Mouse (Mus musculus) right cerebral cortex, postnatal 25 days (tissue): ENCODE data around the gene Stox2.
"Not testable (repeated sequence)": the region's sequence is repeated elsewhere in the genome, so short reads cannot be mapped to it uniquely, and the experiment has no call there.

Experiments
- DNase-seq: peaks from one replicate; pipeline ENCODE4 v3.0.0; 2022

Stox2 gene

DNA sequence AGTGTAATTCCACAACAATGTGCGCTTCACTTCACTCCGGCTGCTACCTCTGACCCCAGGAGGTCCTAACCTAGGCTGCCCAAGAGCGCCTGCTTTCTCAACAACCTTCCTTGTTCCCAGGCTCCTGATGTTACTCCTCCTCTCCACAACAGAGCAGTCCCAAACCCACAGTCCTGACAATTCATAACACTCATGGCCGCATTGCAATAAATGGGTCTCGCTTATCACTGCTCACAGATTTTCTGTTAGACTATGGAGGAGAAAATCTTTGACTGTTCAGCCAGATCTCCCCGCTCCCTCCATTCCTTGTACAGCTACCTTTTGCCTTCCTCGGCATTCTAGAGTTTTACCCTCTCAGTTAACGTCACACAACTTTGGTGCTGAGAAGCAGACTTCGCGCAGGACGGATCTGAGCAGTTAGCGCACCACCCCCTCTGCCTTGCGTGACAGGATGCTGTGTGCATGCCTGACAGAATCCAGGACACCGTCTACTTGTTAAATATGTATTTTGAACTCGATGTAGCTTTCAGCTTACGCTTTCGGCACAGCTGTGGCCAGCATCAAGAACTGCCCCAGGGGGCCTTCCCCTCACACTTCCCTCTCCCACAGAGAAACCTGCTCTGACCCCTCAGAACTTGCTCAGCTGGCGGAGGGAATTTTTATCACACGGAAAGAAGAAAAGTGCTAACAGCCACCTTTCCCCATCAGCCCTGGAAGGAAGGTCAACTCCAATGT lies at the start of gene Stox2:
Gene Stox2, minus strand, starts transcription at position 51 of the 735 bp plus-strand sequence.
- DNase-seq: no peak

DNA sequence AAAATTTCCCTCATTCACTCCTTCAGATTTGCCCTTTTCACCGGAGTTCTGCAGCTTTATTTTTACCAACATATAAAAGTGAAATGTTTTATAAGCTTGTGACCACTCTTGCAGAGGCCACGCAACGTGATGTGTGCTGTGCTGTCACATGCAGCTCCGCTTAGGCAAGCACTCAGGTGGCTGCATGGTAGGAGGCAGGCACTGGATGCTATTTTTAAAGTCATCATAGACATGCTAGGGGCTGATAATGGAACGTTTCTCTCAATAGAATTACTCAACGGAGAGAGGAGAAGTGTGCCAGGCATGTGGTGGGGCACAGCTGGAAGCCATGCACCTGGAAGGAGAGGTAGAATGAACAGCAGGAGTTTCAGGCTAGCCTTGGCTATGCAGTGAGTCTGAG lies 49.3 kb upstream of the Stox2 start:
- DNase-seq: no peak

GRCm38 (mm10) chr8:47494602-47495153 lies 48.5 kb upstream of the Stox2 start:
- no peak for DNase-seq

- DNase-seq: no peak
These were observed 46.9 kb upstream of the Stox2 start for GRCm38 (mm10) chr8:47493106-47493505.

GRCm38 (mm10) chr8:47487231-47487630 lies 41.1 kb upstream of the Stox2 start:
- DNase-seq: no peak

GRCm38 (mm10) chr8:47482354-47483071 lies 36.4 kb upstream of the Stox2 start:
- DNase-seq: no peak

GRCm38 (mm10) chr8:47480039-47480438 lies 33.9 kb upstream of the Stox2 start:
- DNase-seq: no peak

DNA sequence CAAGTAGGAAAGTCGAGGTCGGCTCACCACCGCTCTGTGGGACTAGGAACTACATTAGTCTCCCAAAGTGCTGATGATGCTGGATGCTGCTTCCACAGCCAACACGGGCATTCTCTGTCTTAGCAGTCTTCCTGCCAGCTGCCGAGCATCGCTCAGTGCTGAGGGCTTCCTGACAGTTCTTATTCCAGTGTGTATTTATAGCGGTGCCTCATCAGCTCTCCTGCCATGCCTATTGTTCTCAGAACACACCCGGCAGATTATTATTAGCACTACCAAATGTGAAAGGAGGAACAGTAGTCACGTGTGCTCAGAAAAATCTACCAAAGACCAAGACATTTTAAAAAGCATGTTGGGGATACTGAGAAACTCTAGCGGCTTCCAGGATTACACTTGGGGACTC lies 15.5 kb upstream of the Stox2 start:
- DNase-seq: peak; percentile 21

DNA sequence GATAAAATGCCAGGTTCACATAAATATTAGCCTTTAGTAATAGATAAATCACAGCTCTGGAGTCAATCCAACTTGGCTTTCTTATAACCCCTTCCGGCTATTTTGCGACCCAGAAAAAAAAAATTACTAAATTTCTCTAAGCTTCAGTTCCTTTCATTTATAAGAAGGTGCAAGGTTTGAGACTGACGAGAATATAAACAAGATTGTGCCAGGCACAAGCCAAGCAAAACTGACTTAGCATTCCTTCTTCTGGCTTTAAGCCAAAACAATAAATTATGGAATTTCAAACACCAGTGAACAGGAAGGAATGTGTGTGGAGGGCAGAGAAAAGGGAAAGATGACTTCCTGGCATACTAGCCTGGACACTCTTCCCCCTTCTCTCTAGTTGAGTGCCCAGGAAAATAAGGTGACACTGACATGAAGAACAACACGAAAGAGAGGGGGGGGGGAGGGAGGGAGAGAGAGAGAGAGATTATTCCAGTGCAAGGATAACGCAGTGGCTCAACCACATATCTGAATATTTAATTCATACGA lies 13.1 kb upstream of the Stox2 start:
- no peak for DNase-seq

GRCm38 (mm10) chr8:47458591-47458990 lies 12.4 kb upstream of the Stox2 start:
- DNase-seq: no peak

DNA sequence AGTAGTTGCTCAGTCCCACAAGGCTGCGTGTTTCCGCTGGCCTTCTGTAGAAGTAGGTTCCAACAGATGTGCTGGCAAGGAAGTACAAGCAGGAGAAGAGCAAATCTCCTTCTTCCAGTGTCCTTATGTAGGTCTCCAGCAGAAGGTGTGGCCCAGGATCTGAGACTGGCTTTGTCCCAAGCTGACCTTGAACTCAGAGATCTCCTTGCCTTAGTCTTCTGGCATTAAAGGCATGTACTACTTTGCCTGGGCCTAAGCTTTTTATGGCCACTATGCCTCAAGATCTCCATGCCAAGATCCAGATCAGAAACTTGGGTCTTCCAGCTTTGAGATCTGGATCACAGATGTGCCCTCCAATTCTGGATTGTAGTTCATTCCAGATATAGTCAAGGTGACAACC lies 3.0 kb upstream of the Stox2 start:
- not testable (repeated sequence) for DNase-seq

GRCm38 (mm10) chr8:47439271-47439670 lies 6.9 kb downstream of the Stox2 start:
- DNase-seq: no peak

- DNase-seq: no peak
These were observed 8.2 kb downstream of the Stox2 start for GRCm38 (mm10) chr8:47437976-47438375.

DNA sequence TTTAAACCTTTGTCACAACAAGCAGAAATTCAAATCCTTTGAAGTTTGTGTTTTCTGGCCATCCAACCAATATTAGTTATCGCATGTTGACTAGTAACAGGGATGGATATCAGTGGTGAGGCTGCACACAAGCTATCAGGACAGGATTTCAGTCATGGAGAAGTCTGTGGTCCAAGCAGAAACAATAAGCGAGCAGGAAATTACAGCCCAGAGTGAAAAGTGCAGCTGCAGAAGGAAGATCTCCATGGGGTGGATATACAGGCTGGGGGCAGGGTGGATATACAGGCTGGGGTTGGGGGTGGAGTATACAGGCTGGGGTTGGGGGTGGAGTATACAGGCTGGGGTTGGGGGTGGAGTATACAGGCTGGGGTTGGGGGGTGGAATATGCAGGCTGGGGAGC lies 10.3 kb downstream of the Stox2 start:
- DNase-seq: no peak

DNA sequence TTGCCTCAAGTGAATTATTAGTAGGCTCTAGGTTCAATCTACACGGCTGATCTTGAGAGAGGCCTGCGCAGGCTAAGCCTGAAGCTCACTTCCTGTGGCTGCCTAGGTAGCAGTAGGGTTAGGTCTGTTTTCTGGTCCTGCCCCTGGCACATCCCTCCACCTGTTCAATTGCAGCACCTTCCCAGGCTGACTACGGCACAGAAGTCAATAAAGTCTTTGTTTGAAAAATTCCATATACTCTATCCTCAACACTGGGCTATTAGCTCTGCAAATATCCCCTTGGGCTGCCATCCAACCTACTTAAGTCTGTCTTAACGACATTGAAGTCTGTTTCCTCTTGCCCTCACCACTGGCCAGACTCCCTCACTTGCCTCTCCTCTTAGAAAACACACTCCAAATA lies 10.8 kb downstream of the Stox2 start:
- DNase-seq: no peak

- DNase-seq: peak; percentile 12
These were observed 14.9 kb downstream of the Stox2 start for GRCm38 (mm10) chr8:47431263-47431662.

DNA sequence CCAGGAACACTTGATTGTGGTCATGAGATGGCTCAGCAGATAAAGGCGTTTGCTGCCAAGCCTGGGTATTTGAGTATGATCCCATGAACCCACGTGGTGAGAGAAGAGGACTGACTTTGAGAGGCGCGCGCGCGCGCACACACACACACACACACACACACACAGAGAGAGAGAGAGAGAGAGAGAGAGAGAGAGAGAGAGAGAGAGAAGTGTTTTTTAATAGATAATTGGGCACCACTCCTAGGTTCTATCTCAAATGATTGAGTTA lies 32.0 kb downstream of the Stox2 start:
- DNase-seq: not testable (repeated sequence)

GRCm38 (mm10) chr8:47413524-47414257 lies 32.5 kb downstream of the Stox2 start:
- DNase-seq: peak; percentile 51

DNA sequence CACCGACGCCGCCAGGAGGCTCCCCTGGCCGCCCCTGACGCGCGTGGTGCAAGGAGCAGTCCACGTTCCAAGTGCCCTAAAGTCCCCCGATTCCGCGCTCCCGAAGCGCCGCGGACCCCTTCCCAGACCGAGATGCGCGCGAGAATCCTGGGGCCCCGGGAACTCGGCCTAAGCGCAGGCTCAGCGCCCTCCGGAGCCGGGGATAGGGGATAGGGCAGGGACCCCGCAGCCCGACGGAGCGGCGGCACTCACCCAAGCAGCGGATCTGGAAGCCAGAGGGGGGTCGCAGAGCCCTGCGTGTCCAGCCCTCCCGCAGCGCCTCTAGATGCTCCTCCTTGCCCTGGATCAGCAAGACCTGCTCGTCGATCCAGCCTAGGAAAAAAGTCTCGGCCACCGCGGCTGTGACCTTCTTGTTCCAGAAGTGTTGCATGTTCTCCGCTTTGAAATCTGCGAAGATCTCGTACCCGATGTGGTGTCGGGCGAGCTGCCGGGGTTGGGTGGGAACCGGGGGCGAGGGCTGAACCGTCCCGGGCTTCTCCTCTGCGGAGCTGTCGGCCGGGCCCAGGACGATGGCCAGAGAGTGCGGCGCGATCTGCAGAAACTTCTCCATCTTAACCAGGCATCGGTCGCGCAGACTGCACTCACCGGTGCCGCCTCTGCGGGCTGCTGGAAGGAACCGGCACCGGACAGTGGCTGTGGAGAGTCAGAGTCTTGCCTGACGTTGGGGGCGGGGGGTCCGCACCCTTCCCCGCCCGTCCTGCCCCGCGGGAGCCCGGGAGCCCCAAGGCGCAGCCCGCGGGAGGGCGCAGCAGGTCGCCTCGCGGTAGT lies 33.3 kb downstream of the Stox2 start:
- peak; percentile 11 for DNase-seq

DNA sequence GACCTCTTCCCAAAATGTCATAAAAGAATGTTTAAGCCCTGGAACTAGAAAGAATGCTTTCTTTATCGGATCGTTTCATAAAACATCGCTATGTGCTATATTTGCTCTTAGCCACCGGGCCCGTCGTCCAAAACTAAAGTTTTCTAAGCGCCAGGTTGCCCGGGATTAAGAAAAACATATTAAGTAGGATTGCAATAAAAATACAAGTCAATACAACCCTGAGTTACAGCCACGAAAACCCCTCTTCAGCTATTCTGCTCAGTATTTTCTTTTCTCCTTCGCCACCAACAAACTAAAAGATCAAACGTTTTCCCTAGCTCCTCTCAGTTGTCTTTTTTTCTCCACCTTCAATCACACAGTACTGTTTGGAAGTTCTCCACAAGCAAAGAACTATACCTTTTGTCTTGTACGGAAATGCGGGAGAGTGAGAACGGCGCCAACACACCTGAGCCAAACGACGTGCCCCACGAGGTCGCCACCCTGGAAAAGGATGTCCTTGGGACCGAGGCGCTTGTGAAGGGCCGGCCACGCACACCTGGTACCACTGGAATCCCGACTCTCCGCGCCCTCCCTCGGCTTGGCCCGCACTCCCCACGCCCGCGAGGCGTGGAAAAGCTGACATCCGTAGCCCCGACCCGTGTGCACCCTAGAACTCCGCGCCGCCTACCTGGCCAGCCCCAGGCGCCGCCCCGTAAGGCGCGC lies 34.0 kb downstream of the Stox2 start:
- no peak for DNase-seq

- DNase-seq: no peak
These were observed 34.8 kb downstream of the Stox2 start for GRCm38 (mm10) chr8:47411321-47411720.

DNA sequence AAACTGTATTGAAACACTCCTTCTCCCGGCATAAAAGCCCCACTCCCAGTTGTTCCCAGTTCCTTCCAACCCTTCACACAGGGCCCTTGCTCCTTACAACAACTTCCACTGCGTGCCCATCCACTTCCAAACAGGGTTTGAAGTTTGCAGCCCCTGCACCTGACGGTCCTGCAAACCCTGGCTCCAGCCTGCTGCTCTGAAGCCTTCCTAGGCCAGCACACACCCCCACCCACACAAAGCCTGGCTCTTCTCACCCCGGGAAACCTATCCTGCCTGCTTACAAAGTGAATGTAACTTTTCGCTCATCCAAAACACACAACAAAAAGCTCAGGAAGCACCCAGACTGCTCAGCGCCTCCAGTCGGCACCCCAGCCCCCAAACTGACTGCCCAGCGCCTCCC lies 37.1 kb downstream of the Stox2 start:
- no peak for DNase-seq
